Mouse (Mus musculus): ENCODE measurements at regions not wholly inside any gene's neighbourhood (a gene's known extent, or its start where the extent isn't known, plus 50 kb on each side); places are given as distances from the start of the nearest gene placed in this dataset.

- WGBS: 90% methylated on average over 4 of the region's 4 CpGs
- H3K4me3 ChIP-seq: no peak overlapping the region
- no peak overlapping the region for H3K27ac ChIP-seq
- no peaks in the 10 kb centered on the region for H3K27me3 ChIP-seq (ENCODE audit: poor library complexity, severe bottlenecking)
- 0 out of 2 replicates have a peak, but pooled peaks cover 6% of the 10 kb centered on the region for H3K4me1 ChIP-seq
- no peaks in the 10 kb centered on the region for H3K36me3 ChIP-seq (replicated peaks)
- no peaks in the 10 kb centered on the region for H3K9me3 ChIP-seq
- no peak for DNase-seq (ENCODE audit: extremely low spot score, low spot score)
Observed at GRCm38 (mm10) chr1:185832059-185832458, 285.1 kb downstream of the Lyplal1 start.

- no peak for DNase-seq (ENCODE audit: extremely low spot score, low spot score)
- WGBS: 64% methylated on average over 6 of the region's 6 CpGs
- H3K27ac ChIP-seq: no peak overlapping the region
Observed at GRCm38 (mm10) chr1:185834171-185834570, 282.9 kb downstream of the Lyplal1 start.

GRCm38 (mm10) chr1:185836632-185837281, 280.4 kb downstream of the Lyplal1 start:
- no peak overlapping the region; the same call in 1 of the 2 replicates for H3K27ac ChIP-seq
- H3K27me3 ChIP-seq (ENCODE audit: poor library complexity, severe bottlenecking): no peaks in the 10 kb centered on the region
- H3K9me3 ChIP-seq: no peaks in the 10 kb centered on the region
- no peaks in the 10 kb centered on the region for H3K36me3 ChIP-seq (replicated peaks)
- DNase-seq (ENCODE audit: extremely low spot score, low spot score): no peak
- WGBS: 85% methylated on average over 13 of the region's 13 CpGs
- 0 out of 2 replicates have a peak, but pooled peaks cover 6% of the 10 kb centered on the region for H3K4me1 ChIP-seq
- H3K4me3 ChIP-seq: no peak overlapping the region

More at GRCm38 (mm10) chr1:185834171-185834570, 282.9 kb downstream of the Lyplal1 start:
- Histone ChIP-seq H3K36me3 (replicated peaks) (no peaks in the 10 kb centered on the region), H3K4me3 (no peak overlapping the region), H3K27me3 (ENCODE audit: poor library complexity, severe bottlenecking) (no peaks in the 10 kb centered on the region), H3K9me3 (no peaks in the 10 kb centered on the region), H3K4me1 (0 out of 2 replicates have a peak, but pooled peaks cover 6% of the 10 kb centered on the region)

GRCm38 (mm10) chr1:185842481-185842880, 274.6 kb downstream of the Lyplal1 start:
- Histone ChIP-seq H3K4me3 (no peak overlapping the region), H3K27me3 (ENCODE audit: poor library complexity, severe bottlenecking) (no peaks in the 10 kb centered on the region), H3K27ac (no peak overlapping the region), H3K36me3 (replicated peaks) (no peaks in the 10 kb centered on the region), H3K9me3 (no peaks in the 10 kb centered on the region), H3K4me1 (no peaks in the 10 kb centered on the region)
- no peak for DNase-seq (ENCODE audit: extremely low spot score, low spot score)
- 94% methylated on average over 12 of the region's 12 CpGs for WGBS

- Histone ChIP-seq H3K27me3 (ENCODE audit: poor library complexity, severe bottlenecking) (no peaks in the 10 kb centered on the region), H3K9me3 (no peaks in the 10 kb centered on the region), H3K4me3 (no peak overlapping the region), H3K27ac (no peak overlapping the region), H3K4me1 (0 out of 2 replicates have a peak, but pooled peaks cover 7% of the 10 kb centered on the region), H3K36me3 (replicated peaks) (no peaks in the 10 kb centered on the region)
- DNase-seq (ENCODE audit: extremely low spot score, low spot score): no peak
- 94% methylated on average over 6 of the region's 6 CpGs for WGBS
Observed at GRCm38 (mm10) chr1:185847161-185847560, 269.9 kb downstream of the Lyplal1 start.

- Histone ChIP-seq H3K9me3 (no peaks in the 10 kb centered on the region), H3K27ac (no peak overlapping the region), H3K4me1 (0 out of 2 replicates have a peak, but pooled peaks cover 7% of the 10 kb centered on the region), H3K27me3 (ENCODE audit: poor library complexity, severe bottlenecking) (no peaks in the 10 kb centered on the region), H3K36me3 (replicated peaks) (no peaks in the 10 kb centered on the region), H3K4me3 (no peak overlapping the region)
- no peak for DNase-seq (ENCODE audit: extremely low spot score, low spot score)
Observed at GRCm38 (mm10) chr1:185850590-185850989, 266.5 kb downstream of the Lyplal1 start.

GRCm38 (mm10) chr1:185851262-185851893, 265.7 kb downstream of the Lyplal1 start:
- H3K27ac ChIP-seq: no peak overlapping the region
- no peaks in the 10 kb centered on the region for H3K36me3 ChIP-seq (replicated peaks)
- H3K4me3 ChIP-seq: no peak overlapping the region
- 0 out of 2 replicates have a peak, but pooled peaks cover 7% of the 10 kb centered on the region for H3K4me1 ChIP-seq
- H3K9me3 ChIP-seq: no peaks in the 10 kb centered on the region
- no peak for DNase-seq (ENCODE audit: extremely low spot score, low spot score)
- H3K27me3 ChIP-seq (ENCODE audit: poor library complexity, severe bottlenecking): no peaks in the 10 kb centered on the region
- 75% methylated on average over 5 of the region's 5 CpGs for WGBS

- WGBS: 93% methylated on average over 4 of the region's 4 CpGs
- DNase-seq (ENCODE audit: extremely low spot score, low spot score): no peak
- Histone ChIP-seq H3K27me3 (ENCODE audit: poor library complexity, severe bottlenecking) (no peaks in the 10 kb centered on the region), H3K4me3 (no peak overlapping the region), H3K27ac (no peak overlapping the region), H3K9me3 (no peaks in the 10 kb centered on the region), H3K4me1 (no peaks in the 10 kb centered on the region), H3K36me3 (replicated peaks) (no peaks in the 10 kb centered on the region)
Observed at GRCm38 (mm10) chr1:185861692-185862091, 255.4 kb downstream of the Lyplal1 start.

GRCm38 (mm10) chr1:185865945-185866344, 251.2 kb downstream of the Lyplal1 start:
- Histone ChIP-seq H3K27ac (no peak overlapping the region), H3K36me3 (replicated peaks) (no peaks in the 10 kb centered on the region), H3K27me3 (ENCODE audit: poor library complexity, severe bottlenecking) (no peaks in the 10 kb centered on the region), H3K9me3 (no peaks in the 10 kb centered on the region), H3K4me1 (no peaks in the 10 kb centered on the region), H3K4me3 (no peak overlapping the region)
- 82% methylated on average over 11 of the region's 11 CpGs for WGBS
- DNase-seq (ENCODE audit: extremely low spot score, low spot score): no peak

- Histone ChIP-seq H3K27ac (no peak overlapping the region), H3K4me1 (no peaks in the 10 kb centered on the region), H3K9me3 (no peaks in the 10 kb centered on the region), H3K27me3 (ENCODE audit: poor library complexity, severe bottlenecking) (no peaks in the 10 kb centered on the region), H3K4me3 (no peak overlapping the region), H3K36me3 (replicated peaks) (no peaks in the 10 kb centered on the region)
- no peak for DNase-seq (ENCODE audit: extremely low spot score, low spot score)
- 95% methylated on average over 6 of the region's 6 CpGs for WGBS
Observed at GRCm38 (mm10) chr1:185866612-185867011, 250.5 kb downstream of the Lyplal1 start.

- no peaks in the 10 kb centered on the region for H3K27me3 ChIP-seq (ENCODE audit: poor library complexity, severe bottlenecking)
- no peak overlapping the region for H3K27ac ChIP-seq
- DNase-seq (ENCODE audit: extremely low spot score, low spot score): no peak
- H3K36me3 ChIP-seq (replicated peaks): no peaks in the 10 kb centered on the region
- H3K4me1 ChIP-seq: no peaks in the 10 kb centered on the region
- WGBS: 93% methylated on average over 4 of the region's 4 CpGs
- no peaks in the 10 kb centered on the region for H3K9me3 ChIP-seq
- no peak overlapping the region for H3K4me3 ChIP-seq
Observed at GRCm38 (mm10) chr1:185867018-185867417, 250.1 kb downstream of the Lyplal1 start.

- H3K4me1 ChIP-seq: no peaks in the 10 kb centered on the region
- 91% methylated on average over 4 of the region's 4 CpGs for WGBS
- no peaks in the 10 kb centered on the region for H3K27me3 ChIP-seq (ENCODE audit: poor library complexity, severe bottlenecking)
- no peak for DNase-seq (ENCODE audit: extremely low spot score, low spot score)
- H3K4me3 ChIP-seq: no peak overlapping the region
- no peak overlapping the region for H3K27ac ChIP-seq
- no peaks in the 10 kb centered on the region for H3K9me3 ChIP-seq
- H3K36me3 ChIP-seq (replicated peaks): no peaks in the 10 kb centered on the region
Observed at GRCm38 (mm10) chr1:185868721-185869120, 248.4 kb downstream of the Lyplal1 start.

- Histone ChIP-seq H3K9me3 (no peaks in the 10 kb centered on the region), H3K27me3 (ENCODE audit: poor library complexity, severe bottlenecking) (no peaks in the 10 kb centered on the region), H3K36me3 (replicated peaks) (no peaks in the 10 kb centered on the region), H3K27ac (no peak overlapping the region), H3K4me1 (no peaks in the 10 kb centered on the region), H3K4me3 (no peak overlapping the region)
- 100% methylated on average over 1 of the region's 1 CpGs for WGBS
- DNase-seq (ENCODE audit: extremely low spot score, low spot score): no peak
Observed at GRCm38 (mm10) chr1:185887031-185887430, 230.1 kb downstream of the Lyplal1 start.

Measured in forebrain, embryonic 10.5 days (tissue).